Mouse (Mus musculus): ENCODE results near the gene Mpp6.

The Mpp6 gene

GRCm38 (mm10) chr6:50109757-50110378, at the start of gene Mpp6:
Gene Mpp6, plus strand, starts transcription at chr6:50110241.
- DNase-seq (ENCODE audit: low spot score in 2 of 2) = peak; percentile 52 to 66

DNA sequence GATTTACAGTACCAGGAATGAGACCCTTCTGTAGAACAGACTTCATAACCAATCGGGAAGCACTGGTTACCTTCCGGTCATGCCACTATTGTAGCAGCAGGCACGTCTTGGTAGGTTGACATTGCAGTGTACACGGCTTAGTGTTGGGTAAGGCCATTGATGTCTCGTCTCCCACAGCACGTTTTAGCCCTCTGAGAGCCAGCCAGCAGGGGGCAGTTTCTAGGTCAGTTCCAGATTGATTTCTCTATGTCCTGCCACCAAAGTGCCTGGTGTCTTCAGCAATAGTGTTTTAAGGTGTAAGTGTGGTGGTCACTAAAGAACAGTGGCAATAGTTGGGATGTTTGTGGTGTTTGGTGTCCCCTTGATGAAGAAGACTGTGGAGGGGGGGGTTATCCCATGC, 43.9 kb upstream of the Mpp6 start:
- DNase-seq (ENCODE audit: low spot score in 2 of 2) = no peak

- no peak for DNase-seq (ENCODE audit: low spot score in 2 of 2)
Observed at GRCm38 (mm10) chr6:50068490-50068889, 41.6 kb upstream of the Mpp6 start.

GRCm38 (mm10) chr6:50075248-50075647, 34.8 kb upstream of the Mpp6 start:
- no peak for DNase-seq (ENCODE audit: low spot score in 2 of 2)

DNA sequence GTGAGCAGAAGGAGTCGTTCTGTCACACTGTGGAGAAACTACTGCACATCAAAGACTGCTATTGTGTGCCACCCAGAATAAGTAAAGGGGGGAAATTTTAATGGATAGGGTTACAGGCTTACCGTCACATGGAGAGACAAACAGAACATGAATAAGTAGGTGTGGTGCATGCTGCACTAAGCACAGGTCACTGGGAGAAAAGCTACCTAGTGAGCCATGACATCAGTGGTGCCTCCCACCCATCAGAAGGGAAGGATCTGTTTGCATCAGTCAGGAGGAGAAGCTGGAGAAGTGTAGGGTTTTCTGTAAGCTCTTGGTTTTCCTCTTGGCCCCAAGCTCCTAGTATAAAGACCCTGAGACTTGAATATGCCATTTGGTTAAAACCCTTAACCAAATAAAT, 33.6 kb upstream of the Mpp6 start:
- no peak for DNase-seq (ENCODE audit: low spot score in 2 of 2)

- DNase-seq (ENCODE audit: low spot score in 2 of 2) = no peak
Observed at GRCm38 (mm10) chr6:50080431-50080830, 29.6 kb upstream of the Mpp6 start.

GRCm38 (mm10) chr6:50085206-50085605, 24.8 kb upstream of the Mpp6 start:
- DNase-seq (ENCODE audit: low spot score in 2 of 2) = no peak

DNA sequence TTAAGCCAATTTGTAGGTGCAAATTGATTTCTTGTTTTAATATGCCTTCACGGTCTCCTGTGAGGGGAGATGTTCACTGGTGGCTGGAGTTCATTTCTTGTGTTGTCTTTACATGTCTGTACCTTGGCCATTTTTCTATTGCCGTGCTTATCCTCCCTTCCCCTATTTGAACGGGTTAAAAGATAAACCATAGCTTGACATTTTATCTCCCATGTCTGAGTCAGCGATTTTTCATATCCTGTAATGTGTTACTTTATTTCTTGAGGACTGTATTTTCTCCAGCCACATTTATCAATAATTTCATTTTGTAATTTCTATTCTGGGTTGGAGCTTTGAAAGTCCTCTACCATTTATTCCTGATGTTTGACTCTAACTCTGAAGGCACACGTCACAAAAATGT, 20.7 kb upstream of the Mpp6 start:
- no peak for DNase-seq (ENCODE audit: low spot score in 2 of 2)

- DNase-seq (ENCODE audit: low spot score in 2 of 2) = no peak
Observed at GRCm38 (mm10) chr6:50090221-50090620, 19.8 kb upstream of the Mpp6 start.

- no peak for DNase-seq (ENCODE audit: low spot score in 2 of 2)
Observed at GRCm38 (mm10) chr6:50091462-50092154, 18.4 kb upstream of the Mpp6 start.

- no peak for DNase-seq (ENCODE audit: low spot score in 2 of 2)
Observed at GRCm38 (mm10) chr6:50109201-50109756, 762 bp upstream of the Mpp6 start.

GRCm38 (mm10) chr6:50110379-50110941, 419 bp downstream of the Mpp6 start:
- DNase-seq (ENCODE audit: low spot score in 2 of 2) = peak in 1 of 2 experiments; percentile 31

DNA sequence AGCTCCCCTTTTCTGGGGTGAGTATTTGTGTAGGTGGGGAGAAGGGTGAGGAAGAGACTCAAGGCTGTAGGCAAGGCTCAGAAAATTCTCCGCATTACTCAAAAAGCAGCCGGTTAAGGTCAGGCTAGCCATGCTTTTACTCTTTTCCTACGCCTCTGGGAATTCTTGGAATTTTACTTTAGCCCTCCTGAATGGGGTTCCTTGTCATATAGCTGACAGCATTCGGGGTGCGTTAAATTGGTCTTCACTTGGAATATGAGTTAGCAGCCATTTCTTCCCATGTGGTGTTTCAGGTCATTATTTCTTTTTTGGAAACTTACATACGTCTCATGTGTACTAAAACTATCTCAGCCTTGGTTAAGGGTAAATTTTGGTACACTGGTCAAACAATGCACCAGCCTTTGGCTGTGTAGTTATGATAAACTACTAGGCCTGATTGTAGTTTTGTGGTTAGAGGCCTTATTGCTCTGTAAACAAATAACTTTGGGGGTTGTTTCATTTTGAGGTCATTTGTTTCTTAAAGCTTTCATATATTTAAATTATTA, 1.1 kb downstream of the Mpp6 start:
- no peak for DNase-seq (ENCODE audit: low spot score in 2 of 2)

- DNase-seq (ENCODE audit: low spot score in 2 of 2) = peak; percentile 84 to 92
Observed at GRCm38 (mm10) chr6:50112775-50113174, 2.7 kb downstream of the Mpp6 start.

DNA sequence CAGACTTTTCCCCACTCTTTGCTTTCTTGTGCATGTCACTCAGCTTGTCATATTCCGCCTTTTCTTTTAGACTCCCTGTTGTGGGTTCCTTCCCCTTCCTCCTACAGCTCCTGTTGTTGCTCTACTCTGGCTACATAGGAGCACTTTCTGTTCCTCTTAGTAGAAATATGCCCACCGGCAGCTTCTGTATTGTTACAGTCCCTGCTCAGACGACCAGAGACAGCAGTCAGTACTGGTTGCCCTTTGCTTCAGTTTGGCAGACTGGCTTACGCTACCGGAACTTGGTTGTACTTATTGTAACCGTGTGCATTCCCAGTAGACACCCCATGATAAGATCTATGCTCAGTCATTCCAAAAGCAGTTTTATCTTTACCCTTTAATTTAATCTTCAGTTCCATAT, 4.2 kb downstream of the Mpp6 start:
- no peak for DNase-seq (ENCODE audit: low spot score in 2 of 2)

DNA sequence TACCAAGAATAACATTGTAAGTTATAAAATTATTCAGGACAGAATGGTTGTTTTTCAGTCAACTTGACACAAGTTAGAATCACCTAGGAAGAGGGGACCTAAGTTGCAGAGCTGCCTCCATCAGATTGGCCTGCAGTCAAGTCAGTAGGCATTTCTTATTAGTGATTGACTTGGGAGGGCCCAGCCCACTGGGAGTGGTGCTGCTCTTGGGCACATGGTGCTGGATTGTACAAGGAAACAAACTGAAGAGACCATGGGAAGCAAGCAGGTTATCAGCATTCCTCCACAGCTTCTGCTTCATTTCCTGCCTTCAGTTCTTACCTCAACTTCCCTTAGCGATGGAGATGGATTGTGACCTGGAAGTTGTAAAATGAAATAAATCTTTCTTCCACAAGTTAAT, 10.9 kb downstream of the Mpp6 start:
- DNase-seq (ENCODE audit: low spot score in 2 of 2) = no peak

- no peak for DNase-seq (ENCODE audit: low spot score in 2 of 2)
Observed at GRCm38 (mm10) chr6:50122835-50123234, 12.8 kb downstream of the Mpp6 start.

DNA sequence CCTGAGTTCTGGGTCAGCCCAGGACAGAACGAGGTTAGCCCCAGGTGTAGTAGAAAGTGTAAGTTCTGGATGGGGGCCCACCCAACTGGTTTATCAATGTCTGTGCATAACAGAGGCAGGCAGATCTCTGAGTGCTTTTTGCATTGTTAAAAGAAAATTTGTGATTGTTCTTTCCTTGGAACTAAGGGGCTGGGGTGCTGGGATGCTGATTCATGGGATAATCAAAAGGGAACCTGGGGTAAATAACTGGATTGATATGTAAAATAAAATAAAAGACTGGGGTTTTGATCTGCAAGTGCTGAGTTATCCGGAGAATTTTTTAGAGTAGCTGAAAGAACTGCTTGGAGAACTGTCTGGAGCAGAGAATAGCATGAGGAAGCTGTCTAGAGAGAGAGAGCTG, 14.2 kb downstream of the Mpp6 start:
- DNase-seq (ENCODE audit: low spot score in 2 of 2) = no peak

DNA sequence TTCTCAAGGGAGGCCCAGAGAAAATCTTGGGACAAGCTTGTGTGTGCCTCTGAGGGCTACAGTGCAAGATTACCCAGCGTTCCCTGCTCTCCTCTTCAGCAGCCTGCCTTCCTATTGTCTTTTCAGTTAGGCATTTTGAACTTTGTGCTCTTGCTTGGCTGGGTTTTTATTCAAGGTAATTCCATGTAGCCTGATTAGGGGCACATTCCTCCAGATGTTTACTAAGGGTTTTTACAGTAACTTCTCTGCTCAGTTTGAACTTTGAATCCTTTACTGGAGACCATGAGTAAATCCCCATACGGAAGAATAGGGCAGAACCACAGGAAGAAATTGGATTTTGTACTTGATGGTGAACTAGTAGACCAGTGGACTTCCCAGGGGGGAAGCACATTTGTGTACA, 16.3 kb downstream of the Mpp6 start:
- no peak for DNase-seq (ENCODE audit: low spot score in 2 of 2)

- no peak for DNase-seq (ENCODE audit: low spot score in 2 of 2)
Observed at GRCm38 (mm10) chr6:50127536-50127935, 17.5 kb downstream of the Mpp6 start.

DNA sequence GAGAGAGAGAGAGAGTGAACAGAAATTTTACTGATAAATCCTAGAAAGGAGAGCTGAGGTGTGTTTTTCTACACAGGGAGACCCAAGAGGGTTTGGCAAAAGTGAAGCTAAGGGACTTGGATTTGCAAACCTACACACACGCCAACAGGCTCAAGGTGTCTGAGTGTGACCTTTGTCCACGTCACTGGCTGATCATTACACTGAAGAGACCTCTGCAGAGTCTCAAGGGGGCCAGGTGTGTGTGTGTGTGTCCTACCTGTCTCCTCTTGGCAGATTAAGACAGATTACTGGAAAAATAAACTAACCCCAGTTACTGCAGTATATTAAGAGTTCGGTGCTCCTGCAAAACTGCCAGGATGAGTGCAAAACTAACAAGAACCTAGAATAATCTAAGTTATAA, 27.6 kb downstream of the Mpp6 start:
- DNase-seq (ENCODE audit: low spot score in 2 of 2) = no peak

DNA sequence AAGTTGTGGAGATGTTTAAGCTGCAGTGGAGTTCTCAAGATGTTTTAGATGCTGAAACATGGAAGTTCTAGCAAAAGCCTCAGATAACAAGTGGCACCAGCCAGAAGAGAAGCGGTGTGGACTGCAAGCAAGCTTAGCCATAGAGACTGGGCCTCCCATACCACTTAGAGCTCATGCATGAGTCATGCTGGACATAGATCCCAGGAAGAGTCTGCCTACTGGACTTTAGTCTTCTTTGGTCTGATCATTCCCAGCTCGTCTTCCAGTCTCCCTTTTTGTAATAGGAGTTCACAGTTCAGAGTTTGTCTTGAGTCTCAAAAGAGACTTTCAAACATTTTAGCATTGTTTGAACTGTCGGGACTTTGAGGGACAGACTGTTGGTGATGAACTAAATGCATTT, 29.5 kb downstream of the Mpp6 start:
- DNase-seq (ENCODE audit: low spot score in 2 of 2) = no peak

DNA sequence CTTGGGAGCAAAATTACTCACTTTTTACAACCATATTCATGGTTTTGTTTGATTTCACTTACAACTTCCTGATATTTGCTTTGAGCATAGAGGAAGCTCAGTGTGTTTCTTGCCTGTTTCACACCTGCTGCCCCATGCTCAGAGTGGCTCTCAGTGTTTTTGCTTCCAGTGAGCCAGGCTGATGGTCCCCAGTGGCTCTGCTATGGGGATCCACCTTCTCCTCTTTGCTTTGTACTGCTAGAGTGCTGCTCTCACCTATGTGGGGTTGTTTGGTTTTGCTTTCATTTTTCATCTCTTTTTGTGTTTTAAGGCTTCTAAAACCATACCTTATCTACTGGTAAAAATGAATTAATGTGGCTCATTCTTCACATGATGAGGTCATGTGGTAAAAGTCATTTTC, 36.1 kb downstream of the Mpp6 start:
- no peak for DNase-seq (ENCODE audit: low spot score in 2 of 2)

Measured in frontal cortex, postnatal 14 days (tissue).